Mouse (Mus musculus): ENCODE measurements around the gene Ntm. TPM values are rescaled to one million over a fixed set of nuclear protein-coding genes. Genes with fewer than 3 reads are reported as not detected.

The Ntm gene
- polyA plus RNA-seq, 1 experiment, result 0.32 TPM

GRCm38 (mm10) chr9:29306961-29307360, 656.0 kb downstream of the Ntm start:
- no peak for DNase-seq (ENCODE audit: low read depth, low spot score)
- WGBS, result 48% methylated on average over 2 of the region's 2 CpGs

- no peak for DNase-seq (ENCODE audit: low read depth, low spot score)
- 92% methylated on average over 3 of the region's 3 CpGs for WGBS
These were observed 664.6 kb downstream of the Ntm start for GRCm38 (mm10) chr9:29298340-29298739.

- 78% methylated on average over 3 of the region's 3 CpGs for WGBS
- no peak for DNase-seq (ENCODE audit: low read depth, low spot score)
These were observed 666.2 kb downstream of the Ntm start for GRCm38 (mm10) chr9:29296752-29297151.

- no peak for DNase-seq (ENCODE audit: low read depth, low spot score)
- whole genome bisulfite sequencing, result 78% methylated on average over 7 of the region's 7 CpGs
These were observed 674.8 kb downstream of the Ntm start for GRCm38 (mm10) chr9:29288003-29288704.

GRCm38 (mm10) chr9:29285144-29285543, 677.8 kb downstream of the Ntm start:
- no peak for DNase-seq (ENCODE audit: low read depth, low spot score)

GRCm38 (mm10) chr9:29272861-29273260, 690.1 kb downstream of the Ntm start:
- WGBS, result 83% methylated on average over 3 of the region's 3 CpGs

GRCm38 (mm10) chr9:29269988-29270387, 693.0 kb downstream of the Ntm start:
- no peak for DNase-seq (ENCODE audit: low read depth, low spot score)
- WGBS, result 42% methylated on average over 6 of the region's 6 CpGs

More at GRCm38 (mm10) chr9:29272861-29273260, 690.1 kb downstream of the Ntm start:
- DNase-seq (ENCODE audit: low read depth, low spot score), result no peak

- 87% methylated on average over 2 of the region's 2 CpGs for WGBS
- DNase-seq (ENCODE audit: low read depth, low spot score), result no peak
These were observed 693.7 kb downstream of the Ntm start for GRCm38 (mm10) chr9:29269277-29269646.

- DNase-seq (ENCODE audit: low read depth, low spot score), result no peak
- 63% methylated on average over 10 of the region's 10 CpGs for WGBS
These were observed 694.2 kb downstream of the Ntm start for GRCm38 (mm10) chr9:29268583-29269276.

GRCm38 (mm10) chr9:29267663-29268062, 695.3 kb downstream of the Ntm start:
- WGBS, result 61% methylated on average over 3 of the region's 3 CpGs
- DNase-seq (ENCODE audit: low read depth, low spot score), result no peak

GRCm38 (mm10) chr9:29265177-29265576, 697.8 kb downstream of the Ntm start:
- no peak for DNase-seq (ENCODE audit: low read depth, low spot score)
- WGBS, result 55% methylated on average over 4 of the region's 4 CpGs

- DNase-seq (ENCODE audit: low read depth, low spot score), result no peak
- WGBS, result 34% methylated on average over 3 of the region's 3 CpGs
These were observed 700.1 kb downstream of the Ntm start for GRCm38 (mm10) chr9:29262836-29263235.

- DNase-seq (ENCODE audit: low read depth, low spot score), result no peak
- WGBS, result 63% methylated on average over 2 of the region's 2 CpGs
These were observed 710.1 kb downstream of the Ntm start for GRCm38 (mm10) chr9:29252866-29253265.

- no peak for DNase-seq (ENCODE audit: low read depth, low spot score)
- WGBS, result 65% methylated on average over 3 of the region's 3 CpGs
These were observed 712.1 kb downstream of the Ntm start for GRCm38 (mm10) chr9:29250813-29251212.

GRCm38 (mm10) chr9:29247812-29248211, 715.1 kb downstream of the Ntm start:
- WGBS, result 62% methylated on average over 3 of the region's 3 CpGs
- DNase-seq (ENCODE audit: low read depth, low spot score), result no peak

GRCm38 (mm10) chr9:29244006-29244405, 718.9 kb downstream of the Ntm start:
- WGBS, result 66% methylated on average over 2 of the region's 2 CpGs

GRCm38 (mm10) chr9:29242497-29243422, 720.2 kb downstream of the Ntm start:
- no peak for DNase-seq (ENCODE audit: low read depth, low spot score)
- WGBS, result 83% methylated on average over 8 of the region's 8 CpGs

More at GRCm38 (mm10) chr9:29244006-29244405, 718.9 kb downstream of the Ntm start:
- no peak for DNase-seq (ENCODE audit: low read depth, low spot score)

GRCm38 (mm10) chr9:29240797-29241196, 722.1 kb downstream of the Ntm start:
- 89% methylated on average over 2 of the region's 2 CpGs for WGBS
- DNase-seq (ENCODE audit: low read depth, low spot score), result no peak

- 80% methylated on average over 3 of the region's 3 CpGs for whole genome bisulfite sequencing
These were observed 724.0 kb downstream of the Ntm start for GRCm38 (mm10) chr9:29238973-29239372.

GRCm38 (mm10) chr9:29236752-29237151, 726.2 kb downstream of the Ntm start:
- no peak for DNase-seq (ENCODE audit: low read depth, low spot score)
- 83% methylated on average over 3 of the region's 3 CpGs for WGBS

More at GRCm38 (mm10) chr9:29238973-29239372, 724.0 kb downstream of the Ntm start:
- no peak for DNase-seq (ENCODE audit: low read depth, low spot score)

All from large intestine, adult 2 months (tissue).